Mouse (Mus musculus) lung, embryonic 14.5 days (tissue): ENCODE data around the gene Ptma. TPM values are rescaled to one million over a fixed set of nuclear protein-coding genes. Genes with fewer than 3 reads are reported as not detected.
"Not testable (repeated sequence)": the region's sequence is repeated elsewhere in the genome, so short reads cannot be mapped to it uniquely, and the experiment has no call there.

ENCODE experiments used
- ATAC-seq: fragments of 200-750 bp; cut with Nextera tagmentation; 2 replicates; pipeline ENCODE4 v1.8.0; 2017; ENCODE audit warnings: mild to moderate bottlenecking, moderate TSS enrichment, moderate library complexity; ENCODE audit not compliant: insufficient read depth
- DNase-seq: peaks from one replicate; pipeline ENCODE4 v3.0.0-alpha.2; 2015
- H3K27ac ChIP-seq: fragments of 300-500 bp; sonication (generic); 2 replicates; pipeline ENCODE4 v1.5.1; 2014; ENCODE audit warnings: low read depth, mild to moderate bottlenecking, moderate library complexity
- H3K27me3 ChIP-seq: fragments of 300-500 bp; sonication (generic); 2 replicates; pipeline ENCODE4 v1.6.1; 2014; ENCODE audit warnings: low read length, control low read depth; ENCODE audit not compliant: insufficient read depth
- H3K36me3 ChIP-seq: fragments of 300-500 bp; sonication (generic); 2 replicates; pipeline ENCODE4 v1.6.1; 2014; ENCODE audit warnings: control low read depth; ENCODE audit not compliant: insufficient read depth
- H3K4me1 ChIP-seq: fragments of 300-500 bp; sonication (generic); 2 replicates; pipeline ENCODE4 v1.6.1; 2014; ENCODE audit warnings: antibody characterized with exemption, control low read depth; ENCODE audit not compliant: insufficient read depth
- H3K4me2 ChIP-seq: fragments of 300-500 bp; sonication (generic); 2 replicates; pipeline ENCODE4 v1.6.1; 2014; ENCODE audit warnings: mild to moderate bottlenecking
- H3K4me3 ChIP-seq: fragments of 300-500 bp; sonication (generic); 2 replicates; pipeline ENCODE4 v1.5.1; 2014; ENCODE audit warnings: low read depth, low read length
- H3K9ac ChIP-seq: fragments of 300-500 bp; sonication (generic); 2 replicates; pipeline ENCODE4 v1.6.1; 2014
- H3K9me3 ChIP-seq: fragments of 300-500 bp; sonication (generic); 2 replicates; pipeline ENCODE4 v1.6.1; 2016; ENCODE audit warnings: low read depth, low read length, control low read depth
- CTCF ChIP-seq: IDR thresholded peaks from 2 replicates; pipeline ENCODE4 v1.5.1; 2016; ENCODE audit warnings: antibody characterized with exemption, low read depth
- WGBS: fragments of 180-500 bp; shearing (Covaris S2); extraction: QIAGEN DNeasy Blood & Tissue Kit; methylation state at CpG from one replicate; pipeline ENCODE4 v1.1.7; 2014; 5-methylcytosine and 5-hydroxymethylcytosine counted together
- polyA plus RNA-seq: library from polyadenylated mRNA; unstranded; fragments of >200 nt; fragmentation: Nextera tagmentation; extraction: Ambion mirVana; gene quantifications from 2 replicates; pipeline ENCODE4 v1.2.1, GENCODE M21; 2014

Ptma gene
- polyA plus RNA-seq, 1 experiment from 2014 or later = 3,547 TPM

DNA sequence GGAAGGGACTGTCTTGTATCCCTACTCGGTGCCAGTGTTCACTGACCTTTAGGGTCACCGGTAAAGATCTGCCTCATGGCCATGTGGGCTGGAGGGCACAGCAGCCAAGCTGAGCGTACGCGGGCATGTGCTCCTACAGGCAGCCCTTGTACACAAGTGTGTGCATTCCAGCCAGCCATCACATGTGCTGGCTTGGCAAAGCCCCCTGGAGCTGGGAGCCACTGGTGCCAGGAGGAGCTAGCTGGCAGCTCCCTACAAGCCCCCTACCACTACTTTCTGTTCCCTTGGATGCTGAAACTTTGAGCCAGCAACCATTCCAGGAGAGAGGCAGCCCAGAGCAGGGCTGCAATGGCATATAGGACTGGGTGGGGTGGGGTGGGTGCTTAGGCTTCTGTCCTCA lies 20.1 kb upstream of the Ptma start:
- no peak for TF ChIP-seq CTCF
- Histone ChIP-seq H3K4me3 (no peak overlapping the region), H3K9ac (peak overlapping the region; percentile 23)

GRCm38 (mm10) chr1:86507866-86508265 lies 18.7 kb upstream of the Ptma start:
- Histone ChIP-seq H3K4me1 (peaks cover 12% of the 10 kb centered on the region), H3K9me3 (no peaks in the 10 kb centered on the region), H3K27me3 (no peaks in the 10 kb centered on the region), H3K27ac (no peak overlapping the region), H3K4me2 (no peak overlapping the region), H3K36me3 (no peaks in the 10 kb centered on the region), H3K4me3 (no peak overlapping the region), H3K9ac (no peak overlapping the region)
- no peak for DNase-seq
- no peak for TF ChIP-seq CTCF
- WGBS = 78% methylated on average over 5 of the region's 5 CpGs
- ATAC-seq = no peak

More for the DNA sequence above, 20.1 kb upstream of the Ptma start:
- no peak overlapping the region for H3K27ac ChIP-seq
- H3K36me3 ChIP-seq = no peaks in the 10 kb centered on the region
- ATAC-seq = no peak
- H3K4me2 ChIP-seq = no peak overlapping the region
- 83% methylated on average over 5 of the region's 5 CpGs for WGBS
- DNase-seq = no peak
- peaks cover 15% of the 10 kb centered on the region for H3K4me1 ChIP-seq
- no peaks in the 10 kb centered on the region for H3K27me3 ChIP-seq
- no peaks in the 10 kb centered on the region for H3K9me3 ChIP-seq

DNA sequence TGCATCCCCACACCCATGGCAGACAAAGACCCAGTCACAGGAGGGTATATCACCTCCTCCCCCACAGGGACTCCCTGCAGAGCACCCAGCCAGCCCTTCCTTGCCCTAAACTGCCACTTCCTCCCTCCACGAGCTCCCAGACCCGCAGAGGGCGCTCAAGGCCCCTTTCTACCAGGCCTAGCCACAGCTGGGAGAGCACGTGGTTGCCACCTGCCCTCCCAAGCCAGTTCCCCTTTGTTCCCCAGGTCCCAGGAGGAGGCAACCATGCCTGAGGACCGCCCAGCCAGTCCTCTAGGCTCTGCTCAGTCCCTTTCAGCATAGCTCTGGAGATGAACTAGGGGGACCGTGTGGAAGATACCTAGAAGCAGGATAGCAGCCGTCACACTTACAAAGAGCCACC lies 17.1 kb upstream of the Ptma start:
- Histone ChIP-seq H3K9ac (no peak overlapping the region), H3K9me3 (no peaks in the 10 kb centered on the region), H3K4me1 (peaks cover 12% of the 10 kb centered on the region), H3K4me3 (no peak overlapping the region), H3K27me3 (no peaks in the 10 kb centered on the region), H3K36me3 (no peaks in the 10 kb centered on the region), H3K27ac (no peak overlapping the region), H3K4me2 (no peak overlapping the region)
- TF ChIP-seq CTCF = peak; percentile 81
- peak; percentile 83 for DNase-seq
- WGBS = 15% methylated on average over 7 of the region's 7 CpGs
- peak; percentile 23 for ATAC-seq

- no peak overlapping the region for H3K9ac ChIP-seq
- no peaks in the 10 kb centered on the region for H3K9me3 ChIP-seq
- H3K4me2 ChIP-seq = no peak overlapping the region
- H3K36me3 ChIP-seq = no peaks in the 10 kb centered on the region
- H3K4me3 ChIP-seq = no peak overlapping the region
- no peaks in the 10 kb centered on the region for H3K27me3 ChIP-seq
- ATAC-seq (no peak), DNase-seq (peak; percentile 1)
- no peak overlapping the region for H3K27ac ChIP-seq
- 78% methylated on average over 1 of the region's 1 CpGs for WGBS
- H3K4me1 ChIP-seq = peaks cover 4% of the 10 kb centered on the region
- no peak for TF ChIP-seq CTCF
Observed at GRCm38 (mm10) chr1:86510266-86510665, 16.3 kb upstream of the Ptma start.

- no peak overlapping the region for H3K27ac ChIP-seq
Observed at GRCm38 (mm10) chr1:86510676-86511441, 15.7 kb upstream of the Ptma start.

GRCm38 (mm10) chr1:86512154-86512720 lies 14.3 kb upstream of the Ptma start:
- no peak overlapping the region for H3K27ac ChIP-seq
- no peaks in the 10 kb centered on the region for H3K4me1 ChIP-seq
- no peak for TF ChIP-seq CTCF
- peak; percentile 0 for DNase-seq
- H3K36me3 ChIP-seq = no peaks in the 10 kb centered on the region
- 76% methylated on average over 4 of the region's 4 CpGs for WGBS
- H3K9me3 ChIP-seq = no peaks in the 10 kb centered on the region
- ATAC-seq = no peak
- H3K4me2 ChIP-seq = no peak overlapping the region
- no peak overlapping the region for H3K9ac ChIP-seq
- no peak overlapping the region for H3K4me3 ChIP-seq
- H3K27me3 ChIP-seq = no peaks in the 10 kb centered on the region

More at GRCm38 (mm10) chr1:86510676-86511441, 15.7 kb upstream of the Ptma start:
- Histone ChIP-seq H3K9ac (no peak overlapping the region), H3K4me1 (no peaks in the 10 kb centered on the region), H3K9me3 (no peaks in the 10 kb centered on the region), H3K36me3 (no peaks in the 10 kb centered on the region), H3K4me2 (no peak overlapping the region), H3K27me3 (no peaks in the 10 kb centered on the region), H3K4me3 (no peak overlapping the region)
- DNase-seq = peak; percentile 6
- no peak for TF ChIP-seq CTCF
- 60% methylated on average over 9 of the region's 9 CpGs for WGBS
- ATAC-seq = no peak

GRCm38 (mm10) chr1:86513031-86513430 lies 13.5 kb upstream of the Ptma start:
- H3K36me3 ChIP-seq, DNase-seq, ATAC-seq, H3K9me3 ChIP-seq, H3K4me3 ChIP-seq, H3K27me3 ChIP-seq, H3K27ac ChIP-seq, H3K9ac ChIP-seq, H3K4me2 ChIP-seq, H3K4me1 ChIP-seq: not testable (repeated sequence)
- 74% methylated on average over 1 of the region's 1 CpGs for WGBS
